In the genomic region with DNA sequence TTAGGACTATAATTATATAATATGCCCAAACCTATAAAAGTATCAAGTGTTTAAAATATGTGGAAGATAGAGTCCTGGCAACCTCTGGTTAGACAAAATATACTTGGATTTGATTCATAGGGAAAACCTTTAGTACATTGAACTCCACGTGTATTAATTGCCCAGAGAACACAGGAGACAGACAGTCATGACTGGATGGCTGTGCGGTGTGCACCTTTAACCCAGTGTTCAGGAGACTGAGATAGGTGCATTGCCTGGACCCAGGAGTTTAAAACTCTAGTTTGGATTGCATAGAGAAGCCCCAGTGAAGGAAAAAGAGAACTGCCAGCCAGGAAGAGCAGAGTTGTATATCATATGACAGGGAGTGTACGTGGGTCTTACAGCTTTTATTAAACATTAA, we compare ENCODE assay signal across 18 mouse cellular contexts.
"Had no signal": no experiment of that assay in that cellular context is flagged by ENCODE, and none has a peak within 500 bp of the region (broad histone marks: within the 10 kb centered on the region; RNA-seq: fewer than 3 reads in every experiment).

No protein-coding gene starts in this region.

- H3K27ac ChIP-seq: midbrain, embryonic 10.5 days; midbrain, embryonic 12.5 days; neural tube, embryonic 13.5 days; neural tube, embryonic 15.5 days had no signal

- H3K4me3 ChIP-seq: midbrain, embryonic 10.5 days; midbrain, embryonic 12.5 days; myocyte; neural tube, embryonic 13.5 days; neural tube, embryonic 15.5 days had no signal

- H3K9ac ChIP-seq: lung, embryonic 14.5 days; midbrain, embryonic 12.5 days; neural tube, embryonic 13.5 days; neural tube, embryonic 15.5 days had no signal

- H3K4me2 ChIP-seq: lung, embryonic 14.5 days; midbrain, embryonic 12.5 days; neural tube, embryonic 13.5 days; neural tube, embryonic 15.5 days had no signal

- DNase-seq: lung, embryonic 14.5 days; lung, postnatal 10 days; lung, postnatal 4 days; midbrain, embryonic 14.5 days; retina, postnatal 1 day; right cerebral cortex, adult 18-20 months; right cerebral cortex, postnatal 25 days; right cerebral cortex, postnatal 4 days; spleen, adult 18-20 months; thymus, adult 18-20 months; thymus, postnatal 14 days; thymus, postnatal 36 days had no signal

- H3K9me3 ChIP-seq: midbrain, embryonic 10.5 days; midbrain, embryonic 12.5 days; neural tube, embryonic 13.5 days; neural tube, embryonic 15.5 days had no signal

- ATAC-seq: midbrain, embryonic 16.5 days had no signal

- H3K27me3 ChIP-seq: midbrain, embryonic 12.5 days; neural tube, embryonic 13.5 days; neural tube, embryonic 15.5 days had no signal
